Mouse (Mus musculus): ENCODE data around the gene Opcml. TPM values are rescaled to one million over a fixed set of nuclear protein-coding genes. Genes with fewer than 3 reads are reported as not detected.

Gene Opcml
- 4.1 and 4.9 TPM in 2 replicates for polyA plus RNA-seq (2015; fragmentation: Nextera tagmentation; extraction: Ambion mirVana)

DNA sequence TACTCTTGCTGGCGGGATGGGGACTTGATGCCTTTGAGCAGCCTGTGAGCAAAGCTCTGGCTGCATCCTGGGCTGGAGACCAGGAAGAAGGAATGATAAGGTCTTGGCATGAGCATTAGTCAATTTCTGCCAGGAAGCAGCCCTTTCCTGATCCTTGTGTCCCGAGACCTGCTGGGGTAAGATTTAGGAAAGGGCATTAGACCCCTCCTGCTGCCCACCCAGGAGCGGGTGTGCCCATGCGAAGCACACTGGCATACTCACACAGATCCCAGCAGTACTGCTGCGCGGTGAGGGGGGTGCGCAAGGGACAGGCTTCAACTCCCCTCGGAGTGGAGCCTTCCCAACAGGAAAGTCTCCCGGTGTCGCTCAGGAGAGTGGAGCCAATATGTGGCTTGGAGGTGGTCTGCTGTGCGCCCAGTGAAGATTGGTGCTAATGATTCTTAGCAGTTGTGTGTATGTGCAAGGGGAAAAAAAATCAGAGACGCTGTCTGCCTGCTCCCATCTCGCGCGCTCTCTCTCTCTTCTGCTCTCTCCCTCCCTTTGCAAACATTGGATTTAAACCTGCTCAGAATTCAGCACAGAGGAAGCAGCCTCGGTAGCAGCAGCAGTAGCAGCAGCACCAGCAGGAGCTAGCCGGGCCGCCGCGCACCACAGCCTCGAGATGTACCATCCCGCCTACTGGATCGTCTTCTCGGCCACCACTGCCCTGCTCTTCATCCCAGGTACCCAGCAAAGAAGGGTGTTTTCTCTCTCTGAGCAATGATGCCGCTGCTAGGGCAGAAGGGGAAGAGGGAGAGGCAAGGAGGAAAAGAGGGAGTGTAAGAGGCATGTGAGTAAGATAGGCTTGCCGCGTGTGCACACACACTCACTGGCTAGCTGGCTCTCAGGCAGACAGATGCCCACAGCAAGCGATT is at the start of gene Opcml:
Gene Opcml, plus strand, starts transcription at position 51 of the 914 bp plus-strand sequence.
- Histone ChIP-seq H3K27me3 (peaks cover 62% of the 10 kb centered on the region), H3K9me3 (no peaks in the 10 kb centered on the region), H3K4me1 (peaks cover 10% of the 10 kb centered on the region; the same call in 1 of the 2 replicates), H3K9ac (peak within 1 kb of the TSS; percentile 60), H3K27ac (no peak within 1 kb of the TSS), H3K36me3 (no peaks in the 10 kb centered on the region), H3K4me3 (peak within 1 kb of the TSS; percentile 42), H3K4me2 (replicated peaks) (peak within 1 kb of the TSS; percentile 70)
- WGBS = 2% methylated on average over 28 of the region's 28 CpGs
- no peak for ATAC-seq (ENCODE audit: low FRiP score, low read depth)

DNA sequence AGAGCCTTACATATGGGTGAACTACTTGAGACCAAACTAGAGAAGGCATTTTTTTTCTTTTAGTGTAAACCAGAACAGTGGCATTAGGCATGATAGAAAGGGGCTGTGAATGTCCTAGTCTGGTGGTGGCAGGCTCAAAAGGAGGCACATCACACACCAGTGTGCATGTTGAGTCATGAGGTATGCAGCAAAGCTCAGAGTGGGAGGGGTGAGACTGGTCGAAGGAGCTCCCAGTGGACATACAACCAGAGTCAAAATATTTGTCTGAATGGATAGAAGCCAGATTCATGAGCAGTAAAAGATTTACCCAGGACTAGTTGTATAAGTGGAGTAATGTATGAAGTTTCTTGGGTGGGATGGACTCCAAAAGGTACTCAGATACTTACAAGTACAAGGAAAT is 31.9 kb upstream of the Opcml start:
- Histone ChIP-seq H3K36me3 (no peaks in the 10 kb centered on the region), H3K4me1 (no peaks in the 10 kb centered on the region), H3K27ac (no peak overlapping the region), H3K4me2 (replicated peaks) (no peak overlapping the region), H3K27me3 (no peaks in the 10 kb centered on the region), H3K9ac (no peak overlapping the region), H3K9me3 (no peaks in the 10 kb centered on the region), H3K4me3 (no peak overlapping the region)
- WGBS = 60% methylated on average over 1 of the region's 1 CpGs
- no peak for ATAC-seq (ENCODE audit: low FRiP score, low read depth)

DNA sequence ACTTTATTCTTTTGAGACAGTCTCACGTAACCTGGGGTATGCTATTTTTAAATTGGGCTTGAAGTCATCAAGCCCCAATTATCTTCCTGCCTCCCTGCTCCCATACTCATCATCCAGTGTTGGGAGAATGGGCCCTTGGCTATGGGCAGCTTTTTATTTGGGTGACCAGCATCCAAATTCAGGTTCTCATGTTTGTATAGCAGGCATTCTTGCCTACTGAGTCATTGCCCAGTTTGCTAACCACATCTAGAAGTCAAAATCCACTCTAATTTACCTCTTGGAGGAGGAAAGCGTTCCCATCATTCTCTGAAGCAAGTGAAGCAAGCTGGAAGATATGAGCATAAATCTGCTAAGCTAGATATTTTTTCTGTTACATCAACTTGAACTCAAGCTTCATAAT is 29.4 kb upstream of the Opcml start:
- Histone ChIP-seq H3K27me3 (no peaks in the 10 kb centered on the region), H3K36me3 (no peaks in the 10 kb centered on the region)

DNA sequence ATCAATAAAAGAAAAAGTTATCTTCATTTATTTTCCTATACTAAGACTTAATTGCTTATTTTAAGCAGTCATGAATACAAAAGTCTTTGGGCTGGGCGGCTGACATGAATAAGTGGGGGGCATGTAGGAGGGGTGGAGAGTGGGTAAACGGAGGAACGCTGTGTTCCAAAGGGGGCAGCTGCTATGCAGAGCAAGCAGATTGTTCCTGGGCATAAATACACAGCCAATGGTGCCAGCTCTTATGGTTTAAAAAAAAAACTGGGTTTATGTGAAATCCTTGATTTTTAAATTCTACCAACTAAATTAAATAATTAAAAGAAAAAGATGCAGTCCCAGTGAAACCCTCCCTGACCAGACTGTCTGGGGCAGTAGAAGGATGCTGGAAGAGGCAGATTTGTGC is 24.1 kb upstream of the Opcml start:
- WGBS = 67% methylated on average over 3 of the region's 3 CpGs
- Histone ChIP-seq H3K36me3 (no peaks in the 10 kb centered on the region), H3K4me3 (no peak overlapping the region), H3K9me3 (no peaks in the 10 kb centered on the region), H3K27me3 (no peaks in the 10 kb centered on the region), H3K27ac (no peak overlapping the region), H3K9ac (no peak overlapping the region), H3K4me2 (replicated peaks) (no peak overlapping the region), H3K4me1 (no peaks in the 10 kb centered on the region)
- ATAC-seq (ENCODE audit: low FRiP score, low read depth) = no peak

More for the DNA sequence above, 29.4 kb upstream of the Opcml start:
- ATAC-seq (ENCODE audit: low FRiP score, low read depth) = no peak
- no peaks in the 10 kb centered on the region for H3K9me3 ChIP-seq
- WGBS = 88% methylated on average over 2 of the region's 2 CpGs
- H3K4me3 ChIP-seq = no peak overlapping the region
- no peak overlapping the region for H3K9ac ChIP-seq
- H3K4me1 ChIP-seq = no peaks in the 10 kb centered on the region
- no peak overlapping the region for H3K4me2 ChIP-seq (replicated peaks)
- no peak overlapping the region for H3K27ac ChIP-seq

DNA sequence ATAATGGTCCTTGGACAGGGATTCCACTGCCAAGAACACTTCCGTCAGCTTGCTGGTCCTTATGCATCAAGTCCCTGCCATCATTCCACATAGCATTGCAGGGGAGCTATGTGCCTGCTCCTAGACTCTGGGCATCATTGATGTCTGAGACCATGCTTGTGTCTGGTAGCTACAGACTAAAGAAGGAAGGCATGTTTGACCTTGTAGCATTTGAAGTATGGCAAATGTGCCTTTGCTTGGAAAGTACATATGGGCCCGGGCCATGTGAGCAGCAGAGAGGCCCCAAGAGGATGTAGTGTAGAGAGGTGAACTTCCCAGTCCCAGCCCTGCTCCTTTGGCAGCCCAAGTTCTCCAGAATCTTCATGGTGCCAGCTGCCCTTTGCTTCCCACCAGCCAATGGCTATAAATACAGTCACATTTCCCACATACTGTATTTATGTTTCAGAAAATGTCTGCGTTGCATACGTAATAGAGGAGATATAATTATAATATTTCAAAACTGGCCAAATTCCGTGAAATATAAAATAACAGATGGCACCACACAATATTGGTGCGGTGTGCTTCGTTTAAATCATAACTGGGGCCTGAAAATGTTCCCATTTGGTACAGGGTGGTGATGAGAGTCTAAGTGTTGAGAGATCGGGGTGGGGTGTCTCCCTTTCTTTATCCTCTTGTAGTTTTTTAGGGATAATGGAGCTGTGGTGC is 23.2 kb upstream of the Opcml start:
- no peak for ATAC-seq (ENCODE audit: low FRiP score, low read depth)
- Histone ChIP-seq H3K36me3 (no peaks in the 10 kb centered on the region), H3K4me1 (no peaks in the 10 kb centered on the region), H3K4me3 (no peak overlapping the region), H3K4me2 (replicated peaks) (no peak overlapping the region), H3K27me3 (no peaks in the 10 kb centered on the region), H3K9ac (no peak overlapping the region), H3K9me3 (no peaks in the 10 kb centered on the region), H3K27ac (no peak overlapping the region)
- WGBS = 84% methylated on average over 8 of the region's 8 CpGs

DNA sequence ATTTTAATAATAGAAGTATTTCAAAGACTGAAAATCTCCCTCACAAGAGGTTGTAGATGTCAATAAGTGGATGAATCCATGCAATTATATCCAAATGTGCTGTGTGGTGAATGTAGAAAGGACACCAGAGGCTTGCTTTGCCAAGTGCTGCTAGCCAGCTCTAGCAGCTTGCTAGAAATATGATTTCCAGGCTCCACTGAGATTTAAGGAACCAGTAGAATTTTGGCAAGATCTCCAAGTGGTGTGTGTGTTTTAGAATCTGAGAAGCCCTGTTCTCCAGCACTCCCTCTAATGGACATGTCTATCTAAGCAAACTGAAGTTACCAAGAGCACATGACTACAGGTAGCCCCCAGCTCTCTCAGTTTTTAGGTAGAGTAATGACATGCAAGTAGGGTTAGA is 21.8 kb upstream of the Opcml start:
- Histone ChIP-seq H3K9ac (no peak overlapping the region), H3K27me3 (no peaks in the 10 kb centered on the region), H3K4me1 (no peaks in the 10 kb centered on the region), H3K27ac (no peak overlapping the region), H3K4me2 (replicated peaks) (no peak overlapping the region), H3K9me3 (no peaks in the 10 kb centered on the region), H3K4me3 (no peak overlapping the region), H3K36me3 (no peaks in the 10 kb centered on the region)
- no peak for ATAC-seq (ENCODE audit: low FRiP score, low read depth)

DNA sequence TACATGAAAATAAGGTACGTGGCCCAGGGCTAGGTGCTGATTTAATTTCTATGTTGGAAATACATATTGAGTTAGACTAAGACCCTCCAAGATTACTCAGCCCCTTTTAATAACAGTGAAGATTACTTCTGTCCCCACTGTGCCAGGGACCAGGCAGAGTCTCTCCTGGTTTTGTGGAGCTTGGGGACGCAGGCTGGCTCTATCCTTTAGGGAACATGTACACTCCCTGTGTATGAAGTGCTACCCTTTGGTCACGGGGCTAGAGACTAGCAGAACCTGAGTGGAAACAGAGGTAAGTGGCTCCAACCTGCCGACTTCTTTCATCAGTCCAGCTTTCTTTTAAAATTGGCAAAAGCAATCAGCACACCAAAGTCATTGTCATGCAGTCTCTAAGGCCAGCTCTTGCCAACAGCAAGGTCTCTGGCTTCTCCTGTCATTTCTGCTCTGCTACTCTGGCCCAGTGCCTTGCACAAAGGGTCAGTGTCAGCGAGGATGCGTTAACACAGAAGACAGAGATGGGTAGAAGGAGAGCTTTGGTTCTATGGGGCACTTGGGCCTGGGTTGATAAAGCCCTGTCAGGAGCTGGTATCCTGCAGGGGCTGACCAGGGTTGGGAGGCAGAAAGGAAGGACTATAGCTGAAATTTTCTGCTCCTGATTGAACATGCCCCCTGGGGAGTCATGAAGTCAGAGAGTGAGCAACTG is 9.1 kb upstream of the Opcml start:
- Histone ChIP-seq H3K27ac (no peak overlapping the region), H3K27me3 (0 out of 2 replicates have a peak, but pooled peaks cover 3% of the 10 kb centered on the region), H3K36me3 (no peaks in the 10 kb centered on the region), H3K9ac (no peak overlapping the region), H3K4me2 (replicated peaks) (no peak overlapping the region), H3K9me3 (no peaks in the 10 kb centered on the region), H3K4me3 (no peak overlapping the region), H3K4me1 (peaks cover 7% of the 10 kb centered on the region)
- WGBS = 79% methylated on average over 6 of the region's 6 CpGs
- ATAC-seq (ENCODE audit: low FRiP score, low read depth) = no peak

DNA sequence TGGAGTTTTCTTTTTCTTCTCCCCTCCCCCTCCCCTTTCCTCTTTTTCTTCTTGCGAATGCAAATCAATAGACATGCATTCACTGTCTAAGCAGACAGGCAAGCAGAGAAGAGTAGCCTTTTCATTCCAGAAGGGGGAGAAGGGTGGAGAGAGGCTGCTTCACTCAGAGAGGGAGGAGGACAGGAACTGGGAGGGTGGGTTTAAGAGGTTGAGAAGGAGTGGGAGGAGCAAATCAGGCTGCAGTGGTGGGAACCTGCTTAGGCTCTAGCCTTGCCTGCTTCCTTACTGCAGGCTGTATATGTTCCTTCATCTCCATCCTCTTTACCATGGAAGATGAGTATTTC is 8.6 kb upstream of the Opcml start:
- 43% methylated on average over 1 of the region's 1 CpGs for WGBS
- Histone ChIP-seq H3K4me1 (peaks cover 7% of the 10 kb centered on the region), H3K4me2 (replicated peaks) (no peak overlapping the region), H3K9ac (no peak overlapping the region), H3K9me3 (no peaks in the 10 kb centered on the region), H3K27ac (no peak overlapping the region), H3K4me3 (no peak overlapping the region), H3K27me3 (0 out of 2 replicates have a peak, but pooled peaks cover 3% of the 10 kb centered on the region), H3K36me3 (no peaks in the 10 kb centered on the region)
- ATAC-seq (ENCODE audit: low FRiP score, low read depth) = peak; percentile 51

DNA sequence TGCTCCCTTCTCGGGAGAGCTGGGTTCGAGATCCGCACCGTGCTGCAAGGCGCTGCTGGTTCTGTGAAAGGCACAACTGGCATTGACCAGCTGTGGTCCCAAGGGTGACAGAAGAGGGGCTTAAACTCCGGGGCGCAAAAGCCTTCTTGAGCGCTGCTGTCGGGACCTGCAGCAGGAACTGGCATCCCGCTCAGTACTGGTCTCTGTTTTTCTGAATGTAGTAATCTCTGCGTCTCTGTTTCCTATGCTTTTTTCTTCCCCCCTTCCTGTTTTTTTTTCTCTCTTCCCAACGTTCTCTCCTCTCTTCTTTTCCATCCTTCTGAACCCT is 1.0 kb downstream of the Opcml start:
- WGBS = 4% methylated on average over 12 of the region's 12 CpGs
- Histone ChIP-seq H3K4me2 (replicated peaks) (peak overlapping the region; percentile 70), H3K4me1 (peaks cover 10% of the 10 kb centered on the region; the same call in 1 of the 2 replicates), H3K27me3 (peaks cover 62% of the 10 kb centered on the region), H3K36me3 (no peaks in the 10 kb centered on the region), H3K4me3 (peak overlapping the region; percentile 42), H3K9ac (peak overlapping the region; percentile 60), H3K27ac (no peak overlapping the region), H3K9me3 (no peaks in the 10 kb centered on the region)
- ATAC-seq (ENCODE audit: low FRiP score, low read depth) = no peak

DNA sequence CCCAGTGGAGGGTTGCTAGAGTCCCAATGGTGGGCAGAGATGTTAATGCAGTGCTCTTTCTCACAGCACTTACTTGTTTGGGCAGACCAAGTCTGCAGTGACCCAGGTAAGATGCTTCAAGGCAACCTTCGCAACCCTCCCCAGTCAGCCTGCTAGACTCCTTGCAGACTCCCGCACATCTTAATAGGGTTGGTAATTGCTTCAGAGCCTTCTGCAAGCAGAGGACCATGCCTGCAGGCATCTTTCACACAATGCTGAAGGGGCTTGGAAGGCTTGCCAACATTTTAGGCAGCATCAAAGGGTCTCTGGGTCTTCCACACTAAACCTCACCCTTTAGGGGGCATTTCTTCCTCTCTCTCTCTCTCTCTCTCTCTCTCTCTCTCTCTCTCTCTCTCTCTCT is 1.7 kb downstream of the Opcml start:
- 17% methylated on average over 2 of the region's 2 CpGs for WGBS
- Histone ChIP-seq H3K4me1 (peaks cover 10% of the 10 kb centered on the region; the same call in 1 of the 2 replicates), H3K4me3 (0 out of 2 replicates have a peak overlapping the region, but pooled peaks have one; percentile 42), H3K27me3 (peaks cover 62% of the 10 kb centered on the region), H3K9ac (no peak overlapping the region), H3K4me2 (replicated peaks) (no peak overlapping the region), H3K36me3 (no peaks in the 10 kb centered on the region), H3K27ac (no peak overlapping the region), H3K9me3 (no peaks in the 10 kb centered on the region)
- no peak for ATAC-seq (ENCODE audit: low FRiP score, low read depth)

DNA sequence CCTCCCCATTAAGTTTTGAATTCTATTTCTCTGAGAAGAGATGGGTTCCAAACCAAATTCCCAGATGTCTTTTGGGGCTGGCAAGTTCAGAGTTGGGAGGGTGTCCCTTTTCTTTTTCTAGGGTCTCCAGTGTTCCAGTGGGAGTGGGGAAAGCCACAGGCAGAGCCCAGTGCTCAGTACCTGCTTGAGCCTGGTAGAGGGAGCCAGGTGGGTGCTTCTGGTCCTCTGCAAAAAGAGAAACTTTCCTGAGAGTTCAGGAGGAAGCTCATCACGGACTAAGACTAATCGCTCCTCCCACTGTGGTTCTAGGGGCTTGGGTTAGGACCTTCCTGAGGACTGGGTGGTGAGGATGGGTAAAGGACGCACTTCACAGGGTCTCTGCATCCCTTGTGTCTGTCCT is 2.4 kb downstream of the Opcml start:
- no peaks in the 10 kb centered on the region for H3K9me3 ChIP-seq
- no peak overlapping the region for H3K27ac ChIP-seq
- H3K4me2 ChIP-seq (replicated peaks) = no peak overlapping the region
- ATAC-seq (ENCODE audit: low FRiP score, low read depth) = no peak
- 65% methylated on average over 3 of the region's 3 CpGs for WGBS
- peaks cover 10% of the 10 kb centered on the region; the same call in 1 of the 2 replicates for H3K4me1 ChIP-seq
- H3K27me3 ChIP-seq = peaks cover 58% of the 10 kb centered on the region
- H3K4me3 ChIP-seq = no peak overlapping the region
- H3K36me3 ChIP-seq = no peaks in the 10 kb centered on the region
- no peak overlapping the region for H3K9ac ChIP-seq

DNA sequence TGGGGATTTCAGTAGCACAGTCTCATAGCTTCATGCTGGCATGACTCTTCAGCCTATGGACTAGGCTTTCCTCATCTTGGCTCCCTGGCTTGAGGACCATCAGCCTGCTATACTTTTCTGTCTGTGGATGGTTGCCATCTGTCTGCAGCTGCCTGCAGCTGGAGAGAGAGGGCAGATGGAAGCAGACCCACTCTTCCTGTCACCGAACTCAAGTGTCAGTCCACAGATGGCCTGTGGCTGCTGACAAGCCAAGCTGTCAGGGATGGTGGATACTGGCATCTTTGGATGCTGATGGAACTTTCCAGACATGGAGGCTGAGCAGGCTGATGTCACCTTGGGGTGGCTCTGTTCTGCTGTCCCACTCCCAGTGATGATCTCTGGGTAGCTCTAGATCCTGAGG is 6.0 kb downstream of the Opcml start:
- no peaks in the 10 kb centered on the region for H3K36me3 ChIP-seq
- no peak overlapping the region for H3K9ac ChIP-seq
- H3K4me3 ChIP-seq = no peak overlapping the region
- no peaks in the 10 kb centered on the region for H3K9me3 ChIP-seq
- H3K27ac ChIP-seq = no peak overlapping the region
- H3K4me2 ChIP-seq (replicated peaks) = no peak overlapping the region
- no peak for ATAC-seq (ENCODE audit: low FRiP score, low read depth)
- WGBS = 95% methylated on average over 1 of the region's 1 CpGs
- peaks cover 2% of the 10 kb centered on the region; the same call in 1 of the 2 replicates for H3K4me1 ChIP-seq
- H3K27me3 ChIP-seq = peaks cover 24% of the 10 kb centered on the region

Data from limb, embryonic 13.5 days (tissue).